Mouse (Mus musculus) C2C12 (cell line): ENCODE results near the gene Zmym3.

Source experiments
- CEBPB ChIP-seq: IDR thresholded peaks from one replicate; pipeline ENCODE4 v1.6.1; 2011; ENCODE audit warnings: low read depth, mild to moderate bottlenecking, control low read depth, moderate library complexity
- CTCF ChIP-seq: IDR thresholded peaks from one replicate; pipeline ENCODE4 v1.5.1; 2011; ENCODE audit not compliant: control insufficient read depth, insufficient read depth, insufficient read length
- FOSL1 ChIP-seq: IDR thresholded peaks from one replicate; pipeline ENCODE4 v1.8.0; 2011; ENCODE audit warnings: mild to moderate bottlenecking, low read length; ENCODE audit not compliant: poor library complexity, insufficient read depth, severe bottlenecking
- MAX ChIP-seq: IDR thresholded peaks from one replicate; pipeline ENCODE4 v1.6.1; 2011; ENCODE audit warnings: mild to moderate bottlenecking, control low read depth
- MYOG ChIP-seq: IDR thresholded peaks from one replicate; pipeline ENCODE4 v1.6.1; 2011; ENCODE audit not compliant: control insufficient read depth, insufficient read length; ENCODE audit errors: extremely low read depth
- USF1 ChIP-seq: IDR thresholded peaks from one replicate; pipeline ENCODE4 v1.6.1; 2011; ENCODE audit warnings: low read depth, mild to moderate bottlenecking, control low read depth, moderate library complexity

GRCm38 (mm10) chrX:101418946-101419724 is 1.5 kb downstream of the Zmym3 start:
- TF ChIP-seq CTCF (peak; percentile 29), CEBPB (no peak), FOSL1 (no peak), MAX (no peak), USF1 (no peak), MYOG (no peak)
